Mouse (Mus musculus): ENCODE data around the gene Ap2s1.

DNA sequence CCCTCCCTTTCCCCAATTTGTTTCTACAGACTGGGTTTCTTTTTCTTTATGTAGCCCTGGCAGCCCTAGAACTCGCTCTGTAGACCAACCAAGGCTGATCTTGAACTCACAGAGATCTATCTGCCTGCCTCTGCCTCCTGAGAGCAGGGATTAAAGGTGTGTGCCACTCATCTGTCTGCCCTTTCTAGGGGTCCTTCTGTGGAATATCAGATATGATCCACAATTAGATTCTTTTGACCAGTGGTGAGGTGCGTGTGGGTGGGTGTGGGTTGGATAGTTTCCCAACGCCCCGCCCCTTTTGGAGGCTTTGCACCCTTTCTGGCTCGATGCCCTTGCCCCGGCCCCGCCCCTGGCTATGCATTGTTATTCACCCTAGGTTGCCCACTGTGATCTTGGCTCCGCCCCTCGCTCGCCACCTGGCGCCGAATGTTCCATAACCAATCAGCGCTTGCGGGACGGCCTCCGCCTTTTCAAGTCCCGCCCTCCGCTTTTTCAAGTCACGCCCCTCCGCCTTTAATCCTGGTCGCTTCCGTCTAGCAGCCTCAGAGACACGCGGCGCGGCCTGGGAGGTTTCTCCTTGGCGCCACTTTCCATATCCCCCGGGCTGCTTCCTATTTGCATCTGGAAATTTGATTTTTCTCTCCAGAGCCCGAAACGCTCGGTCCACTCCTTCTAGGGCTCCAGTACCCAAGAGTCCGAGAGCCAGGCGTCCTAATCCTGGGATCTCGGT lies 42.8 kb downstream of the Ap2s1 start, which contains the start of gene Slc1a5:
- TF ChIP-seq GATA1 (IDR thresholded peaks at IDR 0.05; ENCODE audit: low read length) (no peak), TAL1 (IDR thresholded peaks at IDR 0.05; ENCODE audit: low read length) (no peak)

Data from erythroblast, embryonic 14.5 days (primary cell).